Mouse (Mus musculus) frontal cortex, postnatal 25 days (tissue): ENCODE data around the gene Fbxl7.
"Not testable (repeated sequence)": the region's sequence is repeated elsewhere in the genome, so short reads cannot be mapped to it uniquely, and the experiment has no call there.

Source experiments
- DNase-seq, 2 experiments: peaks; one replicate each; pipeline ENCODE4 v3.0.0; 2022; ENCODE audit warnings: low spot score in 2 of 2

Gene Fbxl7

GRCm38 (mm10) chr15:26812856-26813255 lies 82.5 kb downstream of the Fbxl7 start:
- DNase-seq, result no peak

GRCm38 (mm10) chr15:26809569-26809968 lies 85.8 kb downstream of the Fbxl7 start:
- no peak for DNase-seq

DNA sequence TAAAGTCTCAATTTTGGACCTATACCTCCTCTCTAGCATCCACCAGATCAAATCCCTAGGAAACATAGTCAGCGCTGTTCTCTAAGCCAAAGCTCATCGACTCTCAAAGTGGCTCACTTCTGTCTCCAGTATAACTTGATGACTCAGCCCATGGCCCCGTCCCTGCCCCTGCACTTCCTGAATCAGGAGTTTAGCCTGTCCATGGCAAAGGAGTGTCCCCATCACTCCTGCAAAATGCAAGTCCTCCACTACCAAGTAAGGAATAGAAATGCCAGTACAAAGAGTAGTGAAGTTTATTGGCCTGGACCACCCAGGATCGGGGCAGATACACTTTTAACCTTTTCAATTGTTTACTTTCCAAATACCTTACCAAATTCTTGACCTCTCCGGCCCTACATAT lies 91.3 kb downstream of the Fbxl7 start:
- no peak for DNase-seq

GRCm38 (mm10) chr15:26799457-26800021 lies 95.8 kb downstream of the Fbxl7 start:
- no peak for DNase-seq

DNA sequence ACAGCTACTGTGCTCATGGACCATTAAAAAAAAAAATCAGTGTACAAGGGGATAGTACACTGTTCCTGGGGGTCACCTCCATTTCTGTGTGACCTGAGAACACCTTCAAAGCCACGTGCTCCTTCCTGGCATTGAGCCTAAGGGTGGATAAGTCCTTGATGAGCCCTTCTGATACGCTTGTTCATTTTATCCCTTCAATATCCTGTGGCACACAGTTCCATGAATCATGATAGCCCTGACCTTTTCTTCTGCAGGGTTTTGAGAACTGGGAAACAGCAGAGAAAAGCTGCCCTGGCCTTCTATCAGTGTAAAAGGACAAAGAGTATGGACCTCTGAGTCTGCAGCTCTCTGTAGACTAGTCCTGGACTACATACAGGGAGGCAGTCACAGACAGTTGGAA lies 99.4 kb downstream of the Fbxl7 start:
- no peak for DNase-seq

GRCm38 (mm10) chr15:26795518-26795917 lies 99.9 kb downstream of the Fbxl7 start:
- peak; percentile 7 to 10 for DNase-seq

DNA sequence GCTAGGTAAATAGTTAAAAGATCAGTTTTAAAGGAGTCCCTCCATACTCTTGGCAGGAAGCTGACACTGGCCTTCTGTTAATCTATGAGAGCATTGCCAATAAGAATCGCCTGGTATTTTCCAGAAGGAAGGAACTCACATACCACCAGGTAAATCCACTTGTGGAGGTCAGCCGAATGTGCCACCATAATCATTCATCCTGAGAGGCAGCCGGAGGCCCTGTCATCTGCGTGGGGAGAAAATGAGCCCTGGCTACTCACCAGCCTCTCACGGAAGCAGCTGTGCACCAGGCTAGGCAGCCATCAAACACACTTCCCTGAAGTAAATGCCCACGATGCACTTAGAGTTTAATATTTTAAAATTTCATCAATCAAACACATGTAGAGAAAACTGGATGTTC lies 108.2 kb downstream of the Fbxl7 start:
- DNase-seq, result no peak

DNA sequence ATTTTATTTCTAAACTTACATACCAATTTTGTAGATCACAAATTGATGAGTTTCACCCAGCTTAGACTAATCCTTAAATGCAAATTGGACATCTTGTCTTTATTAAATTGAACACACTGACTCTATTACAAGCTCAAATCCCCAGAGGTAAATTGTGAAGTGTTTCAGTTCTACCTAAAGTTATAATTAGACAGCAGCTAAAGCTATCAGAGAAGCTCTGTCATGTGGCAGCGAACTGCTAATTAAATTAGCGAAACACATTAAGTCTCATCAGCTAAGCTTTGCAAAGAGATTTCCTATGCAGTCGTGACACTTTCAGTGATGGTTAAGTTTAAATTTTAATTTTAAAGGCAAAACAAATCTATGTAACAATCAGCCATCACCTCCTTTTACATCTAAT lies 114.8 kb downstream of the Fbxl7 start:
- DNase-seq, result no peak

- DNase-seq, result no peak
Measured at GRCm38 (mm10) chr15:26779129-26779528, 116.3 kb downstream of the Fbxl7 start.

DNA sequence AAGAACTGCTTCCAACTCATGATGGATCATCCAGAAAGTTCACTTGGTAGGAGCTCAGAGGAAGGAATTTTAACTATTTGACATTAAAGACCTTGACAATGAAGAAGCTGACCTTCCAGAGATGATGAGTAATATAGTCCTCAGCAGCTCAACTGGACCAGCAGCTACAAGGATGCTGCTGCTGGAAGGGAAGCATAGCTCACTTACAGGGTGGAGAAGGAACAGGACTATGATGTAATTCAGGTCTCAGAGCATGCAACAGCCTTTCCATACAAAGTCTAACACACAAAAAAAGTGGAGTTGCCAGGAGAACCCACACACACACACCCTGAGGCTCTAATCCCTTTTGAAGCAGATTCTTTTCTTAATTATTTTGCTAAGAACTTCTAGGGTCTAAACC lies 119.7 kb downstream of the Fbxl7 start:
- no peak for DNase-seq

GRCm38 (mm10) chr15:26774895-26775294 lies 120.5 kb downstream of the Fbxl7 start:
- no peak for DNase-seq

DNA sequence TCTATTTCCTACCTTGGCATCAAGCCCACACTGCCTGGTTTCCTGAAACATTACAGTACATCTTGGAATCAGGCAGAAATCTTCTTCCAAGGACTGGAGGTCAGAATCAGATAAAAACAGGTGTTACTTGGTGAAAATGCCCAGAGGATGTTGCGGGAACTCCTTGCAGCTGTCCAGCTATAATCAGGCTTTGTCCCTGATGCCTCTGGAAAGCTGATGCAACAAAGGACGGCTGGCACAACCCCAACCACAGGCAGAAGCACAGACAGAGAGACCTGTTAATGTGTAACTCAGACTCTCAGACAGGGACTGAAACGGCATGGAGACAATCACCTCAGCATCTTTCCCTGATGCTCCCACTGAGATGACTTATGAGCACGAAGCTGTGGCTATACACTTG lies 133.7 kb downstream of the Fbxl7 start:
- DNase-seq, result no peak

DNA sequence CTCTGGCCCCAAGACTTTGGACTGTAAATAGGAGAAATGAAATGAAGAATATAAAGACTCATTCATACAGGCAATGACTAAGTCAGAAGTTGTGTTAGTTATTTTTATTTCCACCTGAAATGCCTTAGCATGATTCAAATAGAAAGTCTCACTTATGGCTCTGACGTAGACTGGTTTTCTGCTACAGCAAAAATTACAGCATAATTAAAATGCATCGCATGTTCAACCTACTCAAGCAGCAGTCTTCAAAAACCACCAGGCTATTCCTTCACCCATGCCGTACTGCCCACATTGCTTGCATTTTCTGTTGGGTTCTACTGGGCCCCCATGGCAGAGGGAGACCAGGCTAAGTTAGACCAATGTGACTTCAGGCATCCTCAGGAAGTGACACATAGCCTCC lies 146.9 kb downstream of the Fbxl7 start:
- DNase-seq, result no peak

DNA sequence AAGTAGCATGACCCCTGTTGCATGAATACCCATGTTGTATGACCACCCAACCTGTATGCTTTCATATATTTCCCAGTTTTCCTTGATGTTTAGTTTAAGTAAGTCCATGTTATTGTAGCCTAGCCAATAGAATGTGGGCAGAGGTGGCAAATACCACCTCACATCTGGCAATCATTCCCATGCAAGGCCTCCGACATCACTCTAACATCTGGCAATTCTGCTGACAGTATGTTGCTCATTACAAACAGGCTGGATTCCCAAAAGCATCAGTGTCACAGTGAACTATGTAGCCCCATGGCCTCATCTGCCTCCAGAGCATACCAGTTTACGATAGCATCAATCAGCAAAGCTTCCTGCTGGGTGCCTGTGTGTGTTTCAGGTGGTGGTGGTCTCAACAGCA lies 163.0 kb downstream of the Fbxl7 start:
- no peak for DNase-seq

GRCm38 (mm10) chr15:26730760-26731159 lies 164.6 kb downstream of the Fbxl7 start:
- DNase-seq, result no peak

DNA sequence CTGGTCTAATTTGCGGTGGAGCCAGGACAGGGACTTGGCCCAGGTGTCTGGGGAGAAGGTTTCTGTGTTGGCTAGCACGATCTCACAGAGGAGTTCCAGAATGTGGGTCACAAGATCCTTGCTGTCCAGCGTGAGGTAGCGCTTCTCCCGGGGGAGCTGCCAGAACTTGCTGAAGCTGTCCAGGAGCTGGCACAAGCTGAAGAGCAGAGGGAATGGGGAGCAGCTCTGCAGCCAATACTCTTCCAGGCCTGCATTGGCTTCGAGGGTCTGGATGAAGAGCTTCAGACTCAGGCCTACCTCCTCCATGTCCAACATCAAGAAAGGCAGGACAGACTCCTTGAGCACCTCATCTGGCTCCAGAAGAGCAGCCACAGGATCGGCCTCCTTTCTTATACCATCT lies 166.0 kb downstream of the Fbxl7 start:
- not testable (repeated sequence) for DNase-seq

- DNase-seq, result no peak
Measured at GRCm38 (mm10) chr15:26718390-26719036, 176.9 kb downstream of the Fbxl7 start.

DNA sequence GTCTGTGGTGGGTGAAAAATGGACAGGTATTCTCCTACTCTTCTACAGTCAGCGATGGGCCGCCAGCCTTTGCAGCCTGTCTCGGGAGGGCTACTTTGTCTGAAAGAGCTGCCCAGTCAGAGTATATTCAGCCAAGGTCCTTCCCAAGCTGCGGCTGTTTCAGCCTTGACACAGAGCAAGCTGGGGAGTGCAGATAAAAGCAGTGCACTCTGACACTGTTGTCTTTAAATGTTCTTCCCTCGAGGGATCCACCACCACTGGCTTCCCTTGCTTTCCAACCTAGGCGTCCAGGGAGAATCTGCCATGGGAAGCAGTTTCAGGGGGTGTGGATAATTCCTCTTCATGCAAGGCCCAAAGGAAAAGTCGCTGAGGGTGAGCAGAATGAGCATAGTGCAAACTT lies 177.4 kb downstream of the Fbxl7 start:
- DNase-seq, result no peak

GRCm38 (mm10) chr15:26716181-26716580 lies 179.2 kb downstream of the Fbxl7 start:
- DNase-seq, result no peak

DNA sequence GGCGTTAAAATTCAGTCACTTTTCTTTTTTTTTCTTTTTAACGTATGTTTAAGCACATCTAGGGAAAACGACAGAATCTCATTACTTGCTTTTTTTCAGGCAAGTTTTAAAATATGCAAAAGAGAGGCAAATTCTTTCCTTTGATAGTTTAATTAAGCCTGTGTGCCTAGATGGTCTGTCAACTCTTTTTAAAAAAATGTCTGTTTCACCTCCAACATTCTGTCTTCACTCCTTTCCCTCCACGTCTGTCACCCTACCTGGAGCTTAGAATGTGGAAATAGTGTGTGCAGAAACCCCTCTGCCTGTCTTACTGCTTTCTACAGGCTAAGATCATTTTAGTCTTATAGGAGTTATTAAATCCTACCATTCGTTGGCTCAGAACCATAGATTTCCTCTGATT lies 179.7 kb downstream of the Fbxl7 start:
- no peak for DNase-seq

GRCm38 (mm10) chr15:26712271-26712670 lies 183.1 kb downstream of the Fbxl7 start:
- DNase-seq, result no peak

DNA sequence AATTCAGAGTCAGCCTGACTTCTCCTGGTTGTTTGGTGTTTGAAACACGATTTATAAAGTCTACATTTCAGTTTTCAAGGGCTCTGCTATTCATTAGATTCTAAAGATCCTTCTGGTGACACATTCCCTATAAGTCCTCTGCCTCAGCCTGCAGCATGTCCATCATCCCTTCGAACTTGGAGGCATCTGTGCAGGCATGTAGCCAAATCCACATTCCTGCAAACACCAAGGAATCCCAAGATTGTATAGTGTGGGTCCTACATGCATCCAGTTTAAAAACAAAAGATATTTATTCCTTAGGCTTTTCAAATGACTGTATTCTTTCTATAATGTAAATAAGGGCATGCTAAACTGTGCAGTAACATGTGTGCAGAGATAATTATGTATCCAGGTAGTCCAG lies 190.4 kb downstream of the Fbxl7 start:
- no peak for DNase-seq

- no peak for DNase-seq
Measured at GRCm38 (mm10) chr15:26703156-26703840, 192.1 kb downstream of the Fbxl7 start.
